Mouse (Mus musculus): ENCODE measurements around the gene Donson.

GRCm38 (mm10) chr16:91685526-91685925, 3.0 kb downstream of the Donson start:
- TF ChIP-seq POLR2A (IDR thresholded peaks at IDR 0.05; ENCODE audit: low read depth, low read length) (no peak), CTCF (IDR thresholded peaks at IDR 0.05; ENCODE audit: borderline replicate concordance, insufficient read depth, low read length) (no peak)

All from embryonic fibroblast, embryonic 13.5 days (primary cell).